10 mouse cellular contexts compared by ENCODE assay signal in genomic region chr19:36535186-36535585, GRCm38 (mm10). TPM values are rescaled to one million over a fixed set of nuclear protein-coding genes. Genes with fewer than 3 reads are reported as not detected.
DNase-seq lines count a peak whose midpoint lies in the region; ATAC-seq and TF ChIP-seq lines count a peak whose summit lies in the region.
"Had no signal": no experiment of that assay in that cellular context is flagged by ENCODE, and none has a peak within 500 bp of the region (broad histone marks: within the 10 kb centered on the region; RNA-seq: fewer than 3 reads in every experiment).

No protein-coding gene starts in this region.

- no peak overlapping the region for H3K9ac ChIP-seq in kidney, embryonic 14.5 days (ENCODE audit: low read depth, low read length)
- 0 out of 2 replicates have a peak overlapping the region, but pooled peaks have one; percentile 23 for H3K9ac ChIP-seq in forebrain, postnatal 0 days
- H3K9ac ChIP-seq in midbrain, embryonic 16.5 days (ENCODE audit: low read depth, low read length): no peak overlapping the region
- H3K9ac ChIP-seq: liver, embryonic 14.5 days had no signal

- 60% methylated on average over 2 of the region's 2 CpGs for WGBS in kidney, embryonic 14.5 days
- WGBS in forebrain, postnatal 0 days: 19% methylated on average over 2 of the region's 2 CpGs
- 7% methylated on average over 2 of the region's 2 CpGs for WGBS in midbrain, embryonic 16.5 days

- ATAC-seq in kidney, embryonic 14.5 days (ENCODE audit: low FRiP score, low TSS enrichment): no peak
- ATAC-seq in forebrain, postnatal 0 days: no peak
- ATAC-seq in midbrain, embryonic 16.5 days: no peak

- H3K27ac ChIP-seq in kidney, embryonic 14.5 days (ENCODE audit: low read depth, low read length): no peak overlapping the region
- H3K27ac ChIP-seq in embryonic fibroblast, embryonic 13.5 days (ENCODE audit: insufficient read depth, low read length): peak overlapping the region; percentile 38; the same call in 1 of the 2 replicates
- peak overlapping the region; percentile 73 for H3K27ac ChIP-seq in forebrain, postnatal 0 days (ENCODE audit: low read depth, low read length)
- peak overlapping the region; percentile 72 for H3K27ac ChIP-seq in midbrain, embryonic 16.5 days (ENCODE audit: low read length)
- H3K27ac ChIP-seq: liver, embryonic 14.5 days had no signal

- H3K4me2 ChIP-seq in kidney, embryonic 14.5 days (replicated peaks; ENCODE audit: low read depth, low read length): peak overlapping the region; percentile 38; the same call in 1 of the 2 replicates
- H3K4me2 ChIP-seq in forebrain, postnatal 0 days (ENCODE audit: low read depth): peak overlapping the region; percentile 44
- H3K4me2 ChIP-seq in midbrain, embryonic 16.5 days (ENCODE audit: low read length): peak overlapping the region; percentile 42; the same call in 1 of the 2 replicates

- no peaks in the 10 kb centered on the region for H3K9me3 ChIP-seq in kidney, embryonic 14.5 days (ENCODE audit: control insufficient read depth, low read length)
- H3K9me3 ChIP-seq in forebrain, postnatal 0 days (ENCODE audit: low read length): no peaks in the 10 kb centered on the region
- H3K9me3 ChIP-seq in midbrain, embryonic 16.5 days (replicated peaks; ENCODE audit: control insufficient read depth, low read length, poor library complexity, severe bottlenecking): no peaks in the 10 kb centered on the region
- H3K9me3 ChIP-seq: G1E had no signal

- no peak for DNase-seq in kidney, postnatal 36 days
- DNase-seq in forebrain, postnatal 0 days: no peak
- no peak for DNase-seq in adrenal gland, postnatal 4 days (ENCODE audit: low spot score in 2 of 2)
- no peak for DNase-seq in thymus, postnatal 10 days (ENCODE audit: low spot score in 2 of 2)
- DNase-seq: spleen, adult 18-20 months had no signal

- peaks cover 11% of the 10 kb centered on the region for H3K4me1 ChIP-seq in kidney, embryonic 14.5 days (ENCODE audit: control insufficient read depth, insufficient read depth, low read length)
- H3K4me1 ChIP-seq in embryonic fibroblast, embryonic 13.5 days (ENCODE audit: control insufficient read depth, insufficient read depth, low read length): peaks cover 7% of the 10 kb centered on the region
- peaks cover 17% of the 10 kb centered on the region for H3K4me1 ChIP-seq in forebrain, postnatal 0 days (ENCODE audit: insufficient read depth)
- H3K4me1 ChIP-seq in midbrain, embryonic 16.5 days (ENCODE audit: control insufficient read depth, insufficient read depth, low read length): peaks cover 14% of the 10 kb centered on the region

- no peak for TF ChIP-seq POLR2A in embryonic fibroblast, embryonic 13.5 days (IDR thresholded peaks at IDR 0.05; ENCODE audit: low read depth, low read length)

- H3K4me3 ChIP-seq in kidney, embryonic 14.5 days (ENCODE audit: low read length): no peak overlapping the region
- no peak overlapping the region for H3K4me3 ChIP-seq in embryonic fibroblast, embryonic 13.5 days (ENCODE audit: insufficient read depth, low read length)
- no peak overlapping the region for H3K4me3 ChIP-seq in forebrain, postnatal 0 days (ENCODE audit: low read depth, low read length)
- H3K4me3 ChIP-seq in midbrain, embryonic 16.5 days (ENCODE audit: low read depth, low read length): no peak overlapping the region

- H3K36me3 ChIP-seq in kidney, embryonic 14.5 days (ENCODE audit: control insufficient read depth, insufficient read depth, low read length): no peaks in the 10 kb centered on the region
- H3K36me3 ChIP-seq in forebrain, postnatal 0 days (ENCODE audit: insufficient read depth): no peaks in the 10 kb centered on the region
- H3K36me3 ChIP-seq in midbrain, embryonic 16.5 days (ENCODE audit: control insufficient read depth, insufficient read depth, low read length): no peaks in the 10 kb centered on the region
- H3K36me3 ChIP-seq: G1E had no signal

- no peak for TF ChIP-seq CTCF in embryonic fibroblast, embryonic 13.5 days (IDR thresholded peaks at IDR 0.05; ENCODE audit: borderline replicate concordance, insufficient read depth, low read length)
- no peak for TF ChIP-seq CTCF in forebrain, postnatal 0 days (IDR thresholded peaks at IDR 0.05; ENCODE audit: low read depth)

- no peaks in the 10 kb centered on the region for H3K27me3 ChIP-seq in kidney, embryonic 14.5 days (ENCODE audit: control insufficient read depth, insufficient read depth, low read length)
- no peaks in the 10 kb centered on the region for H3K27me3 ChIP-seq in forebrain, postnatal 0 days (ENCODE audit: insufficient read depth, low read length)
- no peaks in the 10 kb centered on the region for H3K27me3 ChIP-seq in midbrain, embryonic 16.5 days (ENCODE audit: control insufficient read depth, insufficient read depth, low read depth, low read length)

RNA-seq across cellular contexts. Expression of gene Hectd2, which starts 19.3 kb away (rescaled TPM):
- polyA plus RNA-seq in kidney, embryonic 14.5 days (2014; fragmentation: Nextera tagmentation; extraction: Ambion mirVana): 2.3 and 3.2 TPM in 2 replicates
- polyA plus RNA-seq in embryonic fibroblast, embryonic 13.5 days (2011; ENCODE audit: insufficient read length, low read depth, missing spikeins): 7.9 and 9.1 TPM in 2 replicates
- 28.6 and 32.9 TPM in 2 replicates for total RNA-seq in forebrain, postnatal 0 days (2014; rRNA removed)
- polyA plus RNA-seq in forebrain, postnatal 0 days (2015; fragmentation: Nextera tagmentation; extraction: Ambion mirVana): 6.1 and 6.7 TPM in 2 replicates
- polyA plus RNA-seq in midbrain, embryonic 16.5 days (2015; fragmentation: Nextera tagmentation; extraction: Ambion mirVana): 11.3 and 11.9 TPM in 2 replicates
- total RNA-seq in adrenal gland, postnatal 4 days (2021): 1 to 10 TPM; 4.5 to 4.8 TPM
